Mouse (Mus musculus) G1E-ER4 (cell line): ENCODE data around the gene Tcn2. TPM values are rescaled to one million over a fixed set of nuclear protein-coding genes. Genes with fewer than 3 reads are reported as not detected.

Experiments used
- GATA1 ChIP-seq: IDR thresholded peaks from one replicate; pipeline ENCODE4 v1.8.0; 2012; ENCODE audit warnings: low read length, inconsistent platforms
- polyA plus RNA-seq: library from polyadenylated mRNA; stranded (reverse); fragments of >175 nt; gene quantifications from 2 replicates; pipeline ENCODE4 v1.2.3, GENCODE M21; 2012

Gene Tcn2
- polyA plus RNA-seq, 1 experiment, result 0.03 TPM

DNA sequence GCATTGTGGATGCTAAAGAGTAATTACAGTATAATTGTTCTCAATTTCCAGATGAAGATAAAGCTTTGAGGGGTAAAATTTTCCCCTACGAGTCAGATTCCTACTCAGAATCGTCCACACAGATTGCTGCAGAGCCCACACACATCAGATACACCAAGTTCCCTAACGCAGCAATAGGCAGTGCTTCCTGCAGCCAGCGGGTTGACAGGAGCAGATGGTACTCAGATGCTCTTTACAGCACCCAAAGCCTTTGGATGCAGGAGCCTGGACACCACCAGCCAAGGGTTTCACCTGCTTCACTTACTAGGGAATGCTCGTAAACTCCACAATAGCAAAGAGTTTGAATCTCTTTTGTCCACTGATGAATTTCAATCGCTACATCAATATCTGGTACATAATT lies 55.5 kb downstream of the Tcn2 start:
- TF ChIP-seq GATA1, result no peak

Other genes with a start within 250 kb of the Tcn2 start
- not detected in 2 replicates for gene Osbp2, start 68.3 kb downstream of the Tcn2 start, polyA plus RNA-seq
- not detected in 2 replicates for gene 4921536K21Rik, start 37.1 kb downstream of the Tcn2 start, polyA plus RNA-seq
- not detected in 2 replicates for gene Dusp18, start 36.9 kb downstream of the Tcn2 start, polyA plus RNA-seq
- not detected in 2 replicates for gene Slc35e4, start 17.5 kb downstream of the Tcn2 start, polyA plus RNA-seq
- 25.5 and 78.4 TPM in 2 replicates for gene Pes1, start 31.8 kb upstream of the Tcn2 start, polyA plus RNA-seq
- not detected in 2 replicates for gene 4930556J24Rik, start 44.6 kb upstream of the Tcn2 start, polyA plus RNA-seq
- not detected in 2 replicates for gene Gal3st1, start 51.5 kb upstream of the Tcn2 start, polyA plus RNA-seq
- not detected in 2 replicates for gene Sec14l4, start 99.3 kb upstream of the Tcn2 start, polyA plus RNA-seq
- not detected in 2 replicates for gene Sec14l3, start 132.7 kb upstream of the Tcn2 start, polyA plus RNA-seq
- gene Mtfp1, start 163.3 kb upstream of the Tcn2 start, polyA plus RNA-seq, result 18.8 and 27.1 TPM in 2 replicates
- gene Sec14l2, start 191.3 kb upstream of the Tcn2 start, polyA plus RNA-seq, result 1.5 and 1.7 TPM in 2 replicates
- gene Rnf215, start 203.0 kb upstream of the Tcn2 start, polyA plus RNA-seq, result 7.3 and 7.4 TPM in 2 replicates
- gene Ccdc157, start 228.1 kb upstream of the Tcn2 start, polyA plus RNA-seq, result 1.1 and 1.4 TPM in 2 replicates
- gene Sf3a1, start 228.2 kb upstream of the Tcn2 start, polyA plus RNA-seq, result 149 and 186 TPM in 2 replicates